Mouse (Mus musculus): ENCODE results near the gene Mybbp1a. TPM values are rescaled to one million over a fixed set of nuclear protein-coding genes. Genes with fewer than 3 reads are reported as not detected.
A peak's percentile ranks its signal among the peaks of the same experiment; 100 is the strongest.

Mybbp1a gene
- polyA plus RNA-seq (2011; ENCODE audit: insufficient read length, low read depth, missing spikeins): 124 and 138 TPM in 2 replicates

- Histone ChIP-seq H3K4me3 (ENCODE audit: insufficient read depth, low read length) (peak within 1 kb of the TSS; percentile 96), H3K4me1 (ENCODE audit: control insufficient read depth, insufficient read depth, low read length) (peaks cover 2% of the 10 kb centered on the region; the same call in 1 of the 2 replicates), H3K27ac (ENCODE audit: insufficient read depth, low read length) (peak within 1 kb of the TSS; percentile 79)
- TF ChIP-seq CTCF (IDR thresholded peaks at IDR 0.05; ENCODE audit: borderline replicate concordance, insufficient read depth, low read length) (no peak), POLR2A (IDR thresholded peaks at IDR 0.05; ENCODE audit: low read depth, low read length) (peak; percentile 97)
Measured at GRCm38 (mm10) chr11:72440965-72441664, at the start of gene Mybbp1a. TSS of gene Mybbp1a (plus strand) at chr11:72441355.

DNA sequence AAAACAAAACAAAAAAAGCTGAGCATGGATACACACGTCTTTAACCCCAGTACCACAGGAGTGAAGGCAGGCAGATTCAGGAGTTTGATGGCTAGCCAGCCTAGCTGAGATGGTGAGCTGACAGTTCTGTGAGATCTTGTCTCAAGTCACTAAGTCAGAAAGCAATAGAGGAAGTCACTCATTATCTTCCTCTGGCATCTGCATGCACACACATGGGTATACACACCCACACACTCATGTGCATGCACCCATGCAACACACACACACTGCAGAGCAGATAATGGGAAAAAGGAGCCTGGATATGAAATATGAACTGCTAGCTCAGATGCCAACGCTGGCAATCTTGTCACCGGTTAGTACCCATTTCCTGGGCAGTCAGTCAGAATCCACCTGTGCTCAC, 47.9 kb upstream of the Mybbp1a start:
- H3K4me1 ChIP-seq (ENCODE audit: control insufficient read depth, insufficient read depth, low read length): no peaks in the 10 kb centered on the region
- TF ChIP-seq POLR2A (IDR thresholded peaks at IDR 0.05; ENCODE audit: low read depth, low read length) (no peak), CTCF (IDR thresholded peaks at IDR 0.05; ENCODE audit: borderline replicate concordance, insufficient read depth, low read length) (no peak)

GRCm38 (mm10) chr11:72393669-72394068, 47.5 kb upstream of the Mybbp1a start:
- H3K4me3 ChIP-seq (ENCODE audit: insufficient read depth, low read length): no peak overlapping the region
- H3K27ac ChIP-seq (ENCODE audit: insufficient read depth, low read length): no peak overlapping the region
- TF ChIP-seq CTCF (IDR thresholded peaks at IDR 0.05; ENCODE audit: borderline replicate concordance, insufficient read depth, low read length) (no peak), POLR2A (IDR thresholded peaks at IDR 0.05; ENCODE audit: low read depth, low read length) (no peak)
- no peaks in the 10 kb centered on the region for H3K4me1 ChIP-seq (ENCODE audit: control insufficient read depth, insufficient read depth, low read length)

More for the DNA sequence above, 47.9 kb upstream of the Mybbp1a start:
- no peak overlapping the region for H3K27ac ChIP-seq (ENCODE audit: insufficient read depth, low read length)
- H3K4me3 ChIP-seq (ENCODE audit: insufficient read depth, low read length): no peak overlapping the region

- TF ChIP-seq CTCF (IDR thresholded peaks at IDR 0.05; ENCODE audit: borderline replicate concordance, insufficient read depth, low read length): no peak
- no peak for TF ChIP-seq POLR2A (IDR thresholded peaks at IDR 0.05; ENCODE audit: low read depth, low read length)
- Histone ChIP-seq H3K27ac (ENCODE audit: insufficient read depth, low read length) (no peak overlapping the region), H3K4me3 (ENCODE audit: insufficient read depth, low read length) (no peak overlapping the region), H3K4me1 (ENCODE audit: control insufficient read depth, insufficient read depth, low read length) (no peaks in the 10 kb centered on the region)
Measured at GRCm38 (mm10) chr11:72394694-72395093, 46.5 kb upstream of the Mybbp1a start.

DNA sequence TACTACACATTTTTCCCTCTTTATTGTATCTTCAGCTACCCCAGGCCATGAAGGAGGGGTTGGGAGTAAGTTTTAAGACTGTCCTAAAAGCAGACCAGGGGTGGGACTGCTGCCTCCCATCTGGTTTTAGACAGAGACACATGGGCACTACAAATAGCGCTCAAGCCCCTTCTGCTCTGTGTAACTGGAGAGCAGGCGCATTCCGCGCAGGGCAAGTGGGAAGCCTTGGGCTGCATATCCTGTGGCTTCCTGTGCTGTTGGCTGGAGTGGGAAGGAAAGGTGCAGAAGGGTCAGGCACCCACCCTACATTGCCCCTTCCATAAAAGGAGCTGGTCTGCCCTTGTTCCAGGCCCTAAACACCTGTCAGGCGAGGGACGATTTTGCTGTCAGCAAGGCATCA, 45.5 kb upstream of the Mybbp1a start:
- H3K4me3 ChIP-seq (ENCODE audit: insufficient read depth, low read length): no peak overlapping the region
- no peaks in the 10 kb centered on the region for H3K4me1 ChIP-seq (ENCODE audit: control insufficient read depth, insufficient read depth, low read length)
- H3K27ac ChIP-seq (ENCODE audit: insufficient read depth, low read length): no peak overlapping the region
- TF ChIP-seq CTCF (IDR thresholded peaks at IDR 0.05; ENCODE audit: borderline replicate concordance, insufficient read depth, low read length) (no peak), POLR2A (IDR thresholded peaks at IDR 0.05; ENCODE audit: low read depth, low read length) (no peak)

DNA sequence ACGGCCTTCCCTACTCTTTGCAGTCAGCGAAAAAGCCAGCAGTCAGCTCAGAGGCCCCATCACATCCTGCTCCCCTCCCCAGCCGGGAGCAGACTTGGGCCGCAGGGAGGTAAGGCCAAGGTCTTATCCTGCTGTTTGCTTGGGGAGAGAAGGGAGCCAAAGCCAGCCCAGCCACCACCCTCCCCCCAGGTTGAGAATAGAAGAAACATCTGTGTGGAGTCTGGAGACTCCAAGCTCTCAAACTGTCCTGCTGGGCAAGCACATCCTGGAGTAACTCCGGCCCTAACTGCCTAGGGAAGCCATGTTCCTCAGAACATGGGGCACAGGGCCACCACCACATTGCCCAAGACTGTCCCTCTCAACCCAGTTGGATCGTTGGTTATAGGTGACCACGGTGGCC, 44.5 kb upstream of the Mybbp1a start:
- Histone ChIP-seq H3K4me3 (ENCODE audit: insufficient read depth, low read length) (no peak overlapping the region), H3K27ac (ENCODE audit: insufficient read depth, low read length) (no peak overlapping the region), H3K4me1 (ENCODE audit: control insufficient read depth, insufficient read depth, low read length) (no peaks in the 10 kb centered on the region)
- no peak for TF ChIP-seq CTCF (IDR thresholded peaks at IDR 0.05; ENCODE audit: borderline replicate concordance, insufficient read depth, low read length)
- no peak for TF ChIP-seq POLR2A (IDR thresholded peaks at IDR 0.05; ENCODE audit: low read depth, low read length)

DNA sequence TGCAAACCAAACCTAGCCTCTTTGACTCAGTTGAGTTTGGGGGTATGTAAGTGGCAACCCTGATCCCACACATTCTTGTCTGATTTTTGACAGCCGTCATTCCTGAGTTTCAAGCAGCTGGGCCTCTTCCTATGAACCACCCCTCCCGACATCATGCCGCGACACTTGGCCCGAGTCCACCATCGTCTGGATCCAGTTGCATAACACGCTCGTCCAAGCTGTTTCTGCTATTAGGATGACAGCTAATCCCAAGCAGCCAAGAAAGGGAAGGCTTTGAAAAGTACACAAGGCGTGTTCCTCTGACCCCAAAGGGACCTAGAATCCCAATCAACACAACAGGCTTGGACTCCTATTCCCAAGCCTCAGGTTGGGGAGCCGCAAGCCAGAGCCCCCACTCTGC, 44.1 kb upstream of the Mybbp1a start:
- Histone ChIP-seq H3K4me3 (ENCODE audit: insufficient read depth, low read length) (no peak overlapping the region), H3K4me1 (ENCODE audit: control insufficient read depth, insufficient read depth, low read length) (no peaks in the 10 kb centered on the region), H3K27ac (ENCODE audit: insufficient read depth, low read length) (no peak overlapping the region)
- TF ChIP-seq POLR2A (IDR thresholded peaks at IDR 0.05; ENCODE audit: low read depth, low read length) (no peak), CTCF (IDR thresholded peaks at IDR 0.05; ENCODE audit: borderline replicate concordance, insufficient read depth, low read length) (no peak)

DNA sequence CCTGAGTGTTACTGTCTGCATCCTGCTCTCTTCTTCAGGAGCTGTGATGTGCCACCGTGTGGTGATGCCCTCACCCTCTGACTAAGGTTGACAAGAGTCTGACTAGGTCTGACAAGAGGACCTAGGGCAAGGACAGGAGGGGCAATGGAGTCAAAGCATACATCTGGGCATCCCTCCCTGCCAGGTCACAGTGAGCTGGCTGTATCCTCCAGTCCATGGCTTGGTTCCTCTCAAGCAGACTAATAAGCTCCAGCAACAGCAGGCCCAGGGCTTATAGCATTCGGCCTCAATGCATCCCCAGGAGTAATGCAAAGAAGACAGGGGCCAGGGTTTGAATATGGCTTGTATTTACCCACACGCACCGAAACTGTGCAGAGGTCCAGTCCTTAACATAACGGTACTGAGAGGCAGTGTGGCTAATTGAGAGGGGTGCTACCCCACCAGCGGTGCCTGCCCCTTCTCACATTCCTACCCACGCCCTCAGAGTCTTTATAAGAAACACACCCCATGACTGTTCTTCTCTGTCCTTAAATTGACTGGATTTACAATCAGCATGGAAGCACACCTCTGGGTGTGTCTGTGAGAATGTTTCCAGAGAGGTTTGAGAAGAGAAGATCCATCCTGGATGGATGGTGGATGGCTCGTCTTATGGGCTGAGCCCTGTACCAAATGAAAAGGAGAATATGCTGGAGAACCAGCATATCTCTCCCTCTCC, 43.2 kb upstream of the Mybbp1a start:
- Histone ChIP-seq H3K27ac (ENCODE audit: insufficient read depth, low read length) (no peak overlapping the region), H3K4me3 (ENCODE audit: insufficient read depth, low read length) (no peak overlapping the region), H3K4me1 (ENCODE audit: control insufficient read depth, insufficient read depth, low read length) (no peaks in the 10 kb centered on the region)
- TF ChIP-seq POLR2A (IDR thresholded peaks at IDR 0.05; ENCODE audit: low read depth, low read length): no peak
- no peak for TF ChIP-seq CTCF (IDR thresholded peaks at IDR 0.05; ENCODE audit: borderline replicate concordance, insufficient read depth, low read length)

DNA sequence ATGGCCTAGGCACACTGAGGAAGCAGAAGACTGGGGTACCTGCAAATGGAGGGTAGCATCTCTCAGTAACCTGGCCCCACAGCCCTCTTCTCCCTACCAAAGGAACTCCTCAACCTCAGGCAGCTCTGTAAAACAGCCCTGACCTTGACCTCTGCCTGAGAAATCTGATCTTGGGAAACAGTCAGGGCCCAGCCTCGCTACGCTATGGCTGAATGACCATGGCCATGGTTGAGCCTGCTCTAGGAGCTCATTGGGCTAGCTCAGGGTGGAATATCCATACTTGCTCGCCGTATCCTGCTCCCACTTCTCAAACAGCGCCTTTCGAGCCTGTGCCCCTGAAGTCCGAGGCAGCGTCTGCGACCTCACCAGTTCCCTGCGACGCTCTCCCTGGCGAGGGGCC, 40.1 kb upstream of the Mybbp1a start:
- Histone ChIP-seq H3K4me3 (ENCODE audit: insufficient read depth, low read length) (no peak overlapping the region), H3K27ac (ENCODE audit: insufficient read depth, low read length) (no peak overlapping the region), H3K4me1 (ENCODE audit: control insufficient read depth, insufficient read depth, low read length) (no peaks in the 10 kb centered on the region)
- TF ChIP-seq CTCF (IDR thresholded peaks at IDR 0.05; ENCODE audit: borderline replicate concordance, insufficient read depth, low read length): no peak
- no peak for TF ChIP-seq POLR2A (IDR thresholded peaks at IDR 0.05; ENCODE audit: low read depth, low read length)

- TF ChIP-seq CTCF (IDR thresholded peaks at IDR 0.05; ENCODE audit: borderline replicate concordance, insufficient read depth, low read length) (no peak), POLR2A (IDR thresholded peaks at IDR 0.05; ENCODE audit: low read depth, low read length) (no peak)
- Histone ChIP-seq H3K4me1 (ENCODE audit: control insufficient read depth, insufficient read depth, low read length) (no peaks in the 10 kb centered on the region), H3K27ac (ENCODE audit: insufficient read depth, low read length) (no peak overlapping the region), H3K4me3 (ENCODE audit: insufficient read depth, low read length) (no peak overlapping the region)
Measured at GRCm38 (mm10) chr11:72402017-72402416, 39.1 kb upstream of the Mybbp1a start.
